Mouse (Mus musculus): Measurements from ENCODE around the gene Tbx4. TPM values are rescaled to one million over a fixed set of nuclear protein-coding genes. Genes with fewer than 3 reads are reported as not detected.

The Tbx4 gene
- polyA plus RNA-seq, 1 experiment from 2014 or later = 0.20 TPM

DNA sequence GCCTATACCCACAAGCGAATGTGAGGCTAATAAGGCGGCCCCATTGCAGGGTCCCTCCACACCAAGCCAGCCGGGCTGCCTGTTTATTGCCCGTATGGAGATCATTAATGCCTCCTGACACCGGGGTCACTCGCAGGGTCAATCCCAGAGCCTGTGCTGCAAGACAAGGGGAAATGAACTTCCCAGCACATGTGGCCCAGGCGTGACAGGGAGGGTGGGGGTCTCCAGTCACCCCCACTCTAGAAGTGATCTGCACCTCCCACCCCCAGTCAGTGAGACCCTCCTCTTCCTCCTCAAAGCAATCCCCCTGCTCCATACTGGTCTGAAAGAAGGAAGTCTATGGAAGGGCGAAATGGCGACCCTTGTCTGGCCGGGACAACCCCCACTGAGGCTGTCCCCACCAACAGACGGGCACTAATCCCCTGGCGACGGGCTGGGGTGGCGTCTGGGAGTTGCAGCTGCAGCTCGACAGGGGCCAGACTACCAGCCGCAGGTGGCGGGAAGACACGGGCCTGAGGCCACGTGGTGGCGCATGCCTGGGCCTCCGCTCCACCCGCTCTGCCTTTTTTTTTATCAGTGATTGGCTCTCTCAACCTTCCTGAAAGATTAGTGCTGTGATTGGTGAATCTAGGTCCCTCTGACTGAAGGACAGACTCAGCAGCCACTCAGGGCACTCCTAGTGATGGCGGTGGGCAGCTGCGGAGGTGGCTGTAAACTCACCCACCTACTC lies 10.0 kb upstream of the Tbx4 start:
- Histone ChIP-seq H3K4me3 (replicated peaks) (no peak overlapping the region), H3K27me3 (peaks cover 5% of the 10 kb centered on the region), H3K9ac (replicated peaks) (no peak overlapping the region), H3K9me3 (no peaks in the 10 kb centered on the region), H3K4me2 (replicated peaks) (0 out of 2 replicates have a peak overlapping the region, but pooled peaks have one; percentile 9), H3K4me1 (replicated peaks) (no peaks in the 10 kb centered on the region), H3K27ac (no peak overlapping the region), H3K36me3 (no peaks in the 10 kb centered on the region)
- WGBS = 62% methylated on average over 24 of the region's 24 CpGs
- ATAC-seq = no peak

DNA sequence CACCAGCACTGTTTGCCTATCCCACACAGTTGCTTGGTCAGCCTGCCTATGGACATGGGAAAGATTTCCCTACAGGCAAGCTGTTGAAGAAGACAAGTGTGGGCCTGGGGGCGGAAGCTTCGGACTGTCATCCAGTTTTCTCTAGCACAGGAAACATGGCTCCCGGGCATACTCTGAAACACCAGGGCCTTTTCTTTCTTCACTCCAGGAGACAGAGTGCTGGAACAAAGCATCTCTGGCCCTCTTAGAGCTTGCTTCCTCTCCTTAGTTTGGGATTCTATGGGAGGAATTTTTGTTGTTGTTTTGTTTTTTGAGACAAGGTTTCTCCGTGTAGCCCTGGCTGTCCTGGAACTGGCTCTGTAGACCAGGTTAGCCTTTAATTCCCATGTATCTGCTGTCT lies 1.7 kb upstream of the Tbx4 start:
- Histone ChIP-seq H3K36me3 (no peaks in the 10 kb centered on the region), H3K9ac (replicated peaks) (no peak overlapping the region), H3K27ac (no peak overlapping the region), H3K9me3 (no peaks in the 10 kb centered on the region), H3K4me1 (replicated peaks) (peaks cover 11% of the 10 kb centered on the region), H3K27me3 (peaks cover 76% of the 10 kb centered on the region), H3K4me2 (replicated peaks) (no peak overlapping the region), H3K4me3 (replicated peaks) (no peak overlapping the region)
- ATAC-seq = no peak
- 53% methylated on average over 4 of the region's 4 CpGs for WGBS

DNA sequence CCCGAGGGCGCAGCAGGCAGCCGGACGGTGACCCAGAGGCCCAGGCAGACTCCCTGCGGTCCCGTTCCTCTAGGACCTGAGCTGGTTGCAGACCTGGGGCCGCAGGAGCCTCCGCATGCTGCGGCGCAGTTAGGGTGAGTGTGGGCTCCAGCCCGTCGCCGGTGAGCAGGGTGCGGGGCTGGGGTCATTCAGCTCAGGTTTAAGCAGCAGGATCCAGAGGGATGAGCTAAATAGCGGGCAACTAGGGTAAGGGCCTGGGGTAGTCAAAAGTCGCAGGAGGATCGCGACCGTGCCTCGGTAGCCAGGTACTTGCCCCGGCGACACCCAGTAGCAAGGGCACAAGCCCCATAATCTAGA lies 185 bp downstream of the Tbx4 start:
- peaks cover 88% of the 10 kb centered on the region for H3K27me3 ChIP-seq
- ATAC-seq = 0 out of 2 replicates have a peak, but pooled peaks have one; percentile 17
- 5% methylated on average over 22 of the region's 22 CpGs for WGBS

DNA sequence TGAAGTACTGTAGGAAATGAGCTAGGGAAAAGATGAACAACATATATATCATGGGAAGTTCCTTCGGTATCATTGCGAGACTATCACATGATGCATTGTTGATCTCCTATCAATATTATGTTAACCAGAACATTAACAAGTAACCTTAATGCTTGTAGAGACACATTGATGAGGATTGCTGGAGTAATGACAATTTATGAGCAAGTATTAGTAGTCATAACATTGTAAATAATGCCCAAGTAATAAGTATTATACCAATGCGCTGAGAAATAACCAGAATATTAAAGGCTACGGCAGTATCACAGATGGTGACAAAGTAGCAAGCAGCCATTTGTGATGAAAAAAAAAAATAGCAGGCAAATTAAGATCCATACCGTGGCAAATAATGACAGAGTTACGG lies 1.1 kb downstream of the Tbx4 start:
- ATAC-seq = no peak
- H3K4me3 ChIP-seq (replicated peaks) = no peak overlapping the region
- WGBS = 22% methylated on average over 6 of the region's 6 CpGs
- no peak overlapping the region for H3K4me2 ChIP-seq (replicated peaks)
- no peak overlapping the region for H3K9ac ChIP-seq (replicated peaks)
- H3K36me3 ChIP-seq = no peaks in the 10 kb centered on the region
- no peak overlapping the region for H3K27ac ChIP-seq
- peaks cover 90% of the 10 kb centered on the region for H3K27me3 ChIP-seq
- H3K4me1 ChIP-seq (replicated peaks) = peaks cover 16% of the 10 kb centered on the region
- no peaks in the 10 kb centered on the region for H3K9me3 ChIP-seq

More for the DNA sequence above, 185 bp downstream of the Tbx4 start:
- H3K9me3 ChIP-seq = no peaks in the 10 kb centered on the region
- no peak overlapping the region for H3K4me2 ChIP-seq (replicated peaks)
- H3K36me3 ChIP-seq = no peaks in the 10 kb centered on the region
- no peak overlapping the region for H3K27ac ChIP-seq
- no peak overlapping the region for H3K4me3 ChIP-seq (replicated peaks)
- H3K4me1 ChIP-seq (replicated peaks) = peaks cover 16% of the 10 kb centered on the region
- no peak overlapping the region for H3K9ac ChIP-seq (replicated peaks)

GRCm38 (mm10) chr11:85887801-85888450 lies 1.7 kb downstream of the Tbx4 start:
- Histone ChIP-seq H3K27ac (no peak overlapping the region), H3K4me3 (replicated peaks) (0 out of 2 replicates have a peak overlapping the region, but pooled peaks have one; percentile 0), H3K27me3 (peaks cover 93% of the 10 kb centered on the region), H3K9me3 (no peaks in the 10 kb centered on the region), H3K4me2 (replicated peaks) (no peak overlapping the region), H3K9ac (replicated peaks) (no peak overlapping the region), H3K36me3 (no peaks in the 10 kb centered on the region), H3K4me1 (replicated peaks) (peaks cover 16% of the 10 kb centered on the region)
- 2% methylated on average over 17 of the region's 17 CpGs for WGBS
- ATAC-seq = no peak

DNA sequence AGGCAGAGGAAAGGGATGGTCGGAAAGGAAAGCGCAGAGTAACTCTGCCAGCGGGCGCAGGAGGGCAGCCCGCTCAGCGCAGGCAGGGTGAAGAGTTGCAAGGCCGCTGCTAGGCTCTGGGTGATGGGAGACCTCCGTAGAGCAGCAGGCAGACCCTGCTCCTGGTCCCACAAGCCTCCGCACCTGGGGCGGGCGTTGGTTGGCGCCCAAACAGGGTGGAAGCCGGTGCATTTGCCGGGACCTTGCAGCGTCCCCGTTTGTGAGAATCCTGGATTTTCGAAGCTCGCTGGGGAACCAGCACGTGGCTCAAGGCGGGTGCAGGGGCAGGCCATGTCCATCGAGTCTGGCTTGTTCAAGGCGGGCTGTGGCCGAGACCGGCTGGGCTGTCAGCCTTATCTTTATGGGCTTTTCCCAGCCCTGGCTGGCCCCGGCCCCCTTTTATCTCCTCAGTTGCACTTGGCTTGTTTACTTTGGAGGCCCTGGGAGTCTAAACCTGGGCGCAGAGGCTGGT lies 2.3 kb downstream of the Tbx4 start:
- WGBS = 2% methylated on average over 26 of the region's 26 CpGs
- Histone ChIP-seq H3K4me2 (replicated peaks) (no peak overlapping the region), H3K27ac (no peak overlapping the region), H3K9ac (replicated peaks) (no peak overlapping the region), H3K4me1 (replicated peaks) (peaks cover 16% of the 10 kb centered on the region), H3K9me3 (no peaks in the 10 kb centered on the region), H3K4me3 (replicated peaks) (0 out of 2 replicates have a peak overlapping the region, but pooled peaks have one; percentile 0), H3K36me3 (no peaks in the 10 kb centered on the region), H3K27me3 (peaks cover 93% of the 10 kb centered on the region)
- ATAC-seq = no peak

DNA sequence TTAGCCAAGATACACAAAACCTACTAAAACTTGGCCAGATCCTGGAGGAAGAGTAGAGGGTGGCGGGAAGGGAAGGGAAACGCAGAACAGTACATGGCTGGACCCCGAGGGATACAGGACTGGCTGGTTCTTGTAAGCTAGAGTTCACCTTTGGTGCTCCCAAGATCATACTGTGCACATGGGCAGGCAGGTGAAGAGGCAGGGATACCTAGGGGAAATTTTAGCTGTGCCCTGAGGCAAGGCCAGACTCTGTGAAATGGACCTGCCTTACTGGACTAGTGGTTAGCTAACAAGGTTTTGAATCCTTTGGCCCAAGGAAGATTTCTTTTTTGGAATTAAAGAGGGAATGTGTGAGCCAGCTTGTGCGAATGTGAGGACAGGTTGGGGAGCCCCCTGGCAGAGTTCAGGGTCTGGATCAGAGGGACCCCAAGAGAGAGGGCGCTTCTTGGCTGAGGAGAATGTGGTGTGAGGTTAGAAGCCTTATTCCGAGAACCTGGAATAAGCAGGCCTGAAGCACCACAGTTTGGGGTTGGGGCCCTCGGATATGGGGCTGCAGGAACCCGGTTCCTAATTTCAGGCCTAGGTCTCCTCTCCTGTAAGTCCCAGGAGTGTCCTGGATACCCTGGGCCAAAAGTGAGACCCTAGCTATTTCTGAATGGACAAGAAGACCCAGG lies 3.0 kb downstream of the Tbx4 start:
- Histone ChIP-seq H3K27ac (no peak overlapping the region), H3K4me3 (replicated peaks) (no peak overlapping the region), H3K9ac (replicated peaks) (no peak overlapping the region), H3K4me1 (replicated peaks) (peaks cover 16% of the 10 kb centered on the region), H3K27me3 (peaks cover 93% of the 10 kb centered on the region), H3K4me2 (replicated peaks) (no peak overlapping the region), H3K36me3 (no peaks in the 10 kb centered on the region), H3K9me3 (no peaks in the 10 kb centered on the region)
- WGBS = 8% methylated on average over 8 of the region's 8 CpGs
- ATAC-seq = no peak

GRCm38 (mm10) chr11:85889730-85890562 lies 3.7 kb downstream of the Tbx4 start:
- Histone ChIP-seq H3K27me3 (peaks cover 93% of the 10 kb centered on the region), H3K9me3 (no peaks in the 10 kb centered on the region), H3K4me1 (replicated peaks) (peaks cover 20% of the 10 kb centered on the region), H3K4me3 (replicated peaks) (no peak overlapping the region), H3K36me3 (no peaks in the 10 kb centered on the region), H3K9ac (replicated peaks) (no peak overlapping the region), H3K27ac (no peak overlapping the region), H3K4me2 (replicated peaks) (no peak overlapping the region)
- no peak for ATAC-seq
- under 1% methylated on average over 47 of the region's 47 CpGs for WGBS

DNA sequence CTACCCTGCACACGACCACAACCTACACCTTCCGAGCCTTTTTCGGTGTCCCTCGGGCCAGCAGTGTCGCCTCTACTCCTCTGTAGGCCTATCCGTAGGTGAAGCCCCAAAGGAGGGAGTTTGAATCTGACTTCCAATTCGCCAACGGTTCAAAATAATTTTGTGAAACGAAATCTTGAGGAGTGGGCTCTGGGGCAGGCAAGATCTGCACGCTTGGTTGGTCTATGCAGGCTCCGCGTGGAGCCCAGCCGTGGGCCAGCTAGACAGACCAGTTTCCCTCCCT lies 4.3 kb downstream of the Tbx4 start:
- Histone ChIP-seq H3K36me3 (no peaks in the 10 kb centered on the region), H3K27me3 (peaks cover 93% of the 10 kb centered on the region), H3K9me3 (no peaks in the 10 kb centered on the region), H3K4me1 (replicated peaks) (peaks cover 25% of the 10 kb centered on the region), H3K4me2 (replicated peaks) (no peak overlapping the region), H3K27ac (no peak overlapping the region), H3K9ac (replicated peaks) (no peak overlapping the region), H3K4me3 (replicated peaks) (no peak overlapping the region)
- WGBS = 2% methylated on average over 13 of the region's 13 CpGs
- ATAC-seq = no peak

- no peak for ATAC-seq
- Histone ChIP-seq H3K9ac (replicated peaks) (no peak overlapping the region), H3K9me3 (no peaks in the 10 kb centered on the region), H3K4me3 (replicated peaks) (no peak overlapping the region), H3K4me2 (replicated peaks) (no peak overlapping the region), H3K27ac (no peak overlapping the region), H3K27me3 (peaks cover 93% of the 10 kb centered on the region), H3K4me1 (replicated peaks) (peaks cover 25% of the 10 kb centered on the region), H3K36me3 (no peaks in the 10 kb centered on the region)
- WGBS = under 1% methylated on average over 13 of the region's 13 CpGs
Measured at GRCm38 (mm10) chr11:85891010-85891691, 4.9 kb downstream of the Tbx4 start.

DNA sequence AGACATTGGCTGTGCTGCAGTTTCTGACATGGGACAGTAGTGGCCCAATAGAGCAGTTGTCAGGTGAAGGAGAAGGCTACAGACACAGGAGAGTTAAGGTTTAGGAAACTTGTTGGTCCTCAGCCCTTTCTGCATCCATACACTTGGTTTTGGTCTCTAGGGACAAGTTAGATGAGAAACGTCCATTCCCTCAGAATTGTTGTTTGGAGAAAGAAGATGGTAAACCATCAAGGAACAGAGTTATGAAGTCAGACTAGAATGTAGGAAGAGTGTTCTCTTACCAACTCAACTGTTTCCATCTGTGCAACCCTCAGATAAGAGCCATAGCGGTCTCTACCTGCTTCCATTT lies 5.4 kb downstream of the Tbx4 start:
- Histone ChIP-seq H3K36me3 (no peaks in the 10 kb centered on the region), H3K9me3 (no peaks in the 10 kb centered on the region), H3K4me2 (replicated peaks) (no peak overlapping the region), H3K9ac (replicated peaks) (no peak overlapping the region), H3K27ac (no peak overlapping the region), H3K4me1 (replicated peaks) (peaks cover 20% of the 10 kb centered on the region), H3K27me3 (peaks cover 93% of the 10 kb centered on the region), H3K4me3 (replicated peaks) (no peak overlapping the region)
- ATAC-seq = no peak
- 5% methylated on average over 2 of the region's 2 CpGs for WGBS
